Comparison of ENCODE assay signal across 8 mouse cellular contexts in the genomic region with DNA sequence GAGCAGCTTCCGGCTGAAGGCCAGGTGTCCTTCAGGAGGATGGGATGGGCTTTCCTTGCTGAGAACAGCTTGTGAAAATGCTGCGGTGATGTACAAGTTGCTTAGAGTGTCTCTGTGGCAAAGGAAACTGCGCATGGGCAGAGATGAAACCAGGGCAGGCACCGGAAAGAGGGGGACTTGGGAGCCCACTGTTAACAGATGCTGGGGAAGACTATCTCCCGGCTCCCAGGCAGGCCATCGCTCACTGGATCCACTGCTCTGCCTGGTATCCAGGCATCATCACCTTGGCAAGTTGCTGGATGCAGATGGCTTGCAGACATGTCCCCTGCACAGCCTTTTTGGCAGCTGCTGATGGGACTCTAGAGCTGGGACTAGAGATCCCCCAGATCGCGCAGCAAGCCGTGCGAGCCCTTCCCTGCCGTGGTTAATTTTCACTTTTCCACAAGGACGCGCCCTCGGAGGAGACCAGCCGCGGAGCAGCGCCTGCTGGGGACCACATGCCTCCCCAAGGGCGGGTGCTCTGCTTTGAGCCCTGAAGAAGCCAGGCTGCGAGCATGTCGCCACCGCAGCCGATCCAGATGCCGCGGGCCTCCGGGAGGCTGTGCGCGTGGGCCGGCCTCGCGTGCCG.
DNase-seq lines count a peak whose midpoint lies in the region; ATAC-seq and TF ChIP-seq lines count a peak whose summit lies in the region.

No protein-coding gene starts in this region.

- peak overlapping the region; percentile 93 for H3K4me2 ChIP-seq in embryonic facial prominence, embryonic 12.5 days (replicated peaks)
- H3K4me2 ChIP-seq in midbrain, embryonic 16.5 days (ENCODE audit: low read length), result peak overlapping the region; percentile 98

- peaks cover 50% of the 10 kb centered on the region for H3K4me1 ChIP-seq in E14TG2a.4 (replicated peaks; ENCODE audit: low read depth, low read length)
- peaks cover 23% of the 10 kb centered on the region for H3K4me1 ChIP-seq in embryonic facial prominence, embryonic 12.5 days
- H3K4me1 ChIP-seq in midbrain, embryonic 16.5 days (ENCODE audit: control insufficient read depth, insufficient read depth, low read length), result peaks cover 7% of the 10 kb centered on the region

- intact Hi-C loops in left cerebral cortex, postnatal 25 days (cut with DNase I), result loop anchor here (1.0 kb wide), 1 partner anchor 253 kb away; no protein-coding TSS in a partner anchor

- H3K27me3 ChIP-seq in E14TG2a.4 (ENCODE audit: insufficient read depth, low read length) (peaks cover 79% of the 10 kb centered on the region), Patski (no peaks in the 10 kb centered on the region)
- peaks cover 10% of the 10 kb centered on the region; the same call in 1 of the 2 replicates for H3K27me3 ChIP-seq in embryonic facial prominence, embryonic 12.5 days
- no peaks in the 10 kb centered on the region for H3K27me3 ChIP-seq in midbrain, embryonic 16.5 days (ENCODE audit: control insufficient read depth, insufficient read depth, low read depth, low read length)

- peaks cover 4% of the 10 kb centered on the region; the same call in 1 of the 2 replicates for H3K9me3 ChIP-seq in E14TG2a.4 (ENCODE audit: low read length)
- H3K9me3 ChIP-seq in embryonic facial prominence, embryonic 12.5 days, result no peaks in the 10 kb centered on the region
- no peaks in the 10 kb centered on the region for H3K9me3 ChIP-seq in midbrain, embryonic 16.5 days (replicated peaks; ENCODE audit: control insufficient read depth, low read length, poor library complexity, severe bottlenecking)

- in situ Hi-C loops in Patski (cut with MboI; ENCODE audit: low pct_unique_long_range_greater_than_20kb), result loop anchor here (5.0 kb wide), 2 partner anchors 81 to 254 kb away; no protein-coding TSS in a partner anchor

- DNase-seq in Patski (ENCODE audit: low read depth, low spot score), result peak; percentile 47
- peak; percentile 56 for DNase-seq in heart, postnatal 4 days
- DNase-seq in left cerebral cortex, postnatal 25 days (ENCODE audit: low spot score in 2 of 2), result peak; percentile 62 to 83
- DNase-seq in thymus, adult 18-20 months, result peak; percentile 14
- DNase-seq in spleen, adult 18-20 months, result no peak

- CTCF ChIA-PET in Patski (lab: Charles Lee), result interaction anchor here (1.3 to 1.7 kb wide), 3 partner anchors 79 to 257 kb away, joined by 3 to 5 read pairs (median 4); no protein-coding TSS in a partner anchor

- H3K4me3 ChIP-seq in E14TG2a.4 (replicated peaks; ENCODE audit: low read length), result peak overlapping the region; percentile 82
- H3K4me3 ChIP-seq in embryonic facial prominence, embryonic 12.5 days, result peak overlapping the region; percentile 47
- H3K4me3 ChIP-seq in midbrain, embryonic 16.5 days (ENCODE audit: low read depth, low read length), result peak overlapping the region; percentile 64

- no peaks in the 10 kb centered on the region for H3K36me3 ChIP-seq in E14TG2a.4 (ENCODE audit: insufficient read depth, low read length)
- no peaks in the 10 kb centered on the region for H3K36me3 ChIP-seq in embryonic facial prominence, embryonic 12.5 days
- no peaks in the 10 kb centered on the region for H3K36me3 ChIP-seq in midbrain, embryonic 16.5 days (ENCODE audit: control insufficient read depth, insufficient read depth, low read length)

- POLR2A ChIA-PET in Patski (lab: Charles Lee), result interaction anchor here (0.9 to 1.1 kb wide), 2 partner anchors 28 to 255 kb away, joined by 3 read pairs; no protein-coding TSS in a partner anchor

- TF ChIP-seq CTCF in E14TG2a.4 (conservative IDR thresholded peaks at IDR 0.05; ENCODE audit: low read length) (no peak), Patski (IDR thresholded peaks at IDR 0.05) (no peak)

- WGBS in embryonic facial prominence, embryonic 12.5 days, result 4% methylated on average over 31 of the region's 31 CpGs
- 2% methylated on average over 31 of the region's 31 CpGs for WGBS in midbrain, embryonic 16.5 days

- ATAC-seq in Patski, result peak; percentile 66
- ATAC-seq in embryonic facial prominence, embryonic 12.5 days (ENCODE audit: insufficient number of reproducible peaks, insufficient read depth, low FRiP score, low TSS enrichment), result peak; percentile 43; the same call in 1 of the 2 replicates
- ATAC-seq in midbrain, embryonic 16.5 days, result peak; percentile 84

- H3K27ac ChIP-seq in embryonic facial prominence, embryonic 12.5 days, result peak overlapping the region; percentile 87
- H3K27ac ChIP-seq in midbrain, embryonic 16.5 days (ENCODE audit: low read length), result peak overlapping the region; percentile 85

- H3K9ac ChIP-seq in embryonic facial prominence, embryonic 12.5 days, result peak overlapping the region; percentile 73
- H3K9ac ChIP-seq in midbrain, embryonic 16.5 days (ENCODE audit: low read depth, low read length), result peak overlapping the region; percentile 95

Comparison
In these comparisons a context has a peak if more than half of its experiments do, and no peak if none do; other contexts are left out.
1. DNase-seq: peak in Patski (single experiment), heart, postnatal 4 days (single experiment), left cerebral cortex, postnatal 25 days (2 of 2) and thymus, adult 18-20 months (2 of 2); none in spleen, adult 18-20 months (0 of 2).
2. Peak in every context shown above with its lines, with median percentiles within 50 percentile points of each other: H3K4me3 ChIP-seq and ATAC-seq.